Mouse (Mus musculus): ENCODE measurements around the gene Atg10. TPM values are rescaled to one million over a fixed set of nuclear protein-coding genes. Genes with fewer than 3 reads are reported as not detected.

Atg10 gene
- total and polyA plus RNA-seq, 3 experiments: 2.0 to 4.3 TPM; not detected in 1

DNA sequence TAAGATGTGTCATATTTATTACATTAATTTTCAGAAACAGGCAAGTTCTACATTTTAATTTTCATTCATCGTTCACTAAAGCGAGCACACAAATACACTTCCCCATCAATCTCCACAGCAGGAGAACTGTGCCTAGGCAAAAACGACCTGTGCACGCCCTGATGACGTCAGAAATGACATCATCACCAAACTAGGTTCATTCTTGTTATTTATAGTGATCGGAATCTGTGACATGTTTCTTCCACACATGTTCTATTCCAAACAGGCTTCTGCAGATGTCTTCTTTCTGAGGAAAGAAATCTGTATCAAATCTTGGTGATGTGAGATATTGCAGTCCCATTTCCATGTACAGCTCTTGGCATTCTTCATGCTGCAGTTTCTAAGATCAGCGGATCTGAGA, 287.9 kb downstream of the Atg10 start:
- Histone ChIP-seq H3K9ac (ENCODE audit: control insufficient read depth, low read depth, low read length, poor library complexity, severe bottlenecking) (no peak overlapping the region), H3K4me1 (ENCODE audit: control insufficient read depth in 1 of 2, insufficient read depth in 2 of 2, low read length in 2 of 2) (peaks cover 2 to 10% of the 10 kb centered on the region in 2 experiments; a peak in 3 of 4 replicates), H3K9me3 (replicated peaks; ENCODE audit: insufficient read depth, low read length) (no peaks in the 10 kb centered on the region), H3K36me3 (ENCODE audit: control insufficient read depth in 1 of 2, insufficient read depth in 2 of 2, low read length in 2 of 2) (peaks cover 0 to 11% of the 10 kb centered on the region in 2 experiments; a peak in 2 of 4 replicates), H3K27me3 (ENCODE audit: control insufficient read depth in 1 of 2, insufficient read depth in 2 of 2, low read length in 2 of 2) (no peaks in the 10 kb centered on the region), H3K27ac (ENCODE audit: control insufficient read depth, low read depth, low read length) (no peak overlapping the region), H3K79me2 (ENCODE audit: control insufficient read depth, insufficient read depth, low read length, poor library complexity) (no peaks in the 10 kb centered on the region), H3K4me3 (ENCODE audit: control insufficient read depth in 1 of 2, insufficient read depth in 1 of 2, low read depth in 2 of 2, low read length in 2 of 2) (no peak overlapping the region)
- TF ChIP-seq TCF12 (IDR thresholded peaks at IDR 0.05; ENCODE audit: low read depth, low read length) (no peak), SMC3 (IDR thresholded peaks at IDR 0.05; ENCODE audit: low read depth, low read length) (no peak), UBTF (IDR thresholded peaks at IDR 0.05; ENCODE audit: borderline replicate concordance, insufficient read depth, low read depth, low read length) (no peak), ZNF384 (IDR thresholded peaks at IDR 0.05; ENCODE audit: low read depth, low read length) (no peak), TAL1 (IDR thresholded peaks at IDR 0.05; ENCODE audit: low read length) (no peak), JUND (IDR thresholded peaks at IDR 0.05; ENCODE audit: low read depth, low read length) (no peak), CTCF (IDR thresholded peaks at IDR 0.05 in 2 of 3, conservative IDR thresholded peaks at IDR 0.05 in 1 of 3; ENCODE audit: control insufficient read depth in 1 of 3, insufficient read depth in 1 of 3, low read depth in 2 of 3, low read length in 3 of 3, poor library complexity in 1 of 3, severe bottlenecking in 1 of 3) (no peak), HCFC1 (IDR thresholded peaks at IDR 0.05; ENCODE audit: low read depth, low read length) (no peak), RAD21 (IDR thresholded peaks at IDR 0.05; ENCODE audit: low read depth, low read length) (no peak), MXI1 (IDR thresholded peaks at IDR 0.05; ENCODE audit: low read depth, low read length) (no peak), CHD1 (IDR thresholded peaks at IDR 0.05; ENCODE audit: low read depth, low read length) (no peak), USF2 (IDR thresholded peaks at IDR 0.05; ENCODE audit: borderline replicate concordance in 1 of 2, insufficient read depth in 1 of 2, low read depth in 1 of 2, low read length in 2 of 2) (no peak), MAFK (IDR thresholded peaks at IDR 0.05; ENCODE audit: borderline replicate concordance, low read depth, low read length) (no peak), TBP (IDR thresholded peaks at IDR 0.05; ENCODE audit: low read depth, low read length) (no peak), CHD2 (IDR thresholded peaks at IDR 0.05; ENCODE audit: low read length) (no peak), ZMIZ1 (IDR thresholded peaks at IDR 0.05; ENCODE audit: low read depth, low read length) (no peak)
- DNase-seq (ENCODE audit: low read depth, low spot score): no peak

DNA sequence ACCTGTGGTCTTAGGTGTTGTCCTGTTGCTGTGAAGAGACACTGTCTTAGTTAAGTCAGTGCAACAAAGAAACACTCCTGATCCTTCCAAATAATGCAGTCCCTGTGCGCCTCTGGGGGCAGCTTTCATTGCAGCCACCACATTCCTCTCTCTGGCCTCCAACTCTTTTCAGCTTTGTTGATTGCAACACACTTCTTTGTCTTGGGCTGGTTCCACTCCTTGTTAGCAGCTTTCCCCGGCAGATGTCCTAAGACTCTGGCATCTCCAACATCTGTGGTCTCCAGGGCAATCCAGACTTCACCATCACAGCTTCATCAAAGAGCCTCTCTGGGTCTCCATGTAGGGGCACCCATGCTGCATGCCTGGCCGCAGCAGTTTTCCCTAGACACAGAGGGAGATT, 290.5 kb downstream of the Atg10 start:
- no peak overlapping the region for H3K4me3 ChIP-seq (ENCODE audit: control insufficient read depth in 1 of 2, insufficient read depth in 1 of 2, low read depth in 2 of 2, low read length in 2 of 2)
- H3K27ac ChIP-seq (ENCODE audit: control insufficient read depth, low read depth, low read length): no peak overlapping the region
- no peaks in the 10 kb centered on the region for H3K4me1 ChIP-seq (ENCODE audit: control insufficient read depth in 1 of 2, insufficient read depth in 2 of 2, low read length in 2 of 2)
- no peaks in the 10 kb centered on the region for H3K36me3 ChIP-seq (ENCODE audit: control insufficient read depth in 1 of 2, insufficient read depth in 2 of 2, low read length in 2 of 2)
- no peak for TF ChIP-seq SIN3A (IDR thresholded peaks at IDR 0.05; ENCODE audit: low read length)
- H3K9me3 ChIP-seq (replicated peaks; ENCODE audit: insufficient read depth, low read length): no peaks in the 10 kb centered on the region
- H3K27me3 ChIP-seq (ENCODE audit: control insufficient read depth in 1 of 2, insufficient read depth in 2 of 2, low read length in 2 of 2): no peaks in the 10 kb centered on the region
- DNase-seq (ENCODE audit: low read depth, low spot score): no peak
- no peaks in the 10 kb centered on the region for H3K79me2 ChIP-seq (ENCODE audit: control insufficient read depth, insufficient read depth, low read length, poor library complexity)
- H3K9ac ChIP-seq (ENCODE audit: control insufficient read depth, low read depth, low read length, poor library complexity, severe bottlenecking): no peak overlapping the region

All from MEL (cell line).